ENCODE assay signal across 8 mouse cellular contexts in genomic region chr3:95133680-95134101, GRCm38 (mm10). TPM values are rescaled to one million over a fixed set of nuclear protein-coding genes. Genes with fewer than 3 reads are reported as not detected.
DNase-seq lines count a peak whose midpoint lies in the region; ATAC-seq lines count a peak whose summit lies in the region.

Gene Scnm1 (minus strand): TSS chr3:95134011.
Gene Lysmd1 (plus strand): TSS chr3:95134088.

- H3K4me3 ChIP-seq in embryonic facial prominence, embryonic 12.5 days = peak within 1 kb of the TSS; percentile 69
- peak within 1 kb of the TSS; percentile 65 for H3K4me3 ChIP-seq in limb, embryonic 11.5 days (ENCODE audit: low read depth, low read length)
- H3K4me3 ChIP-seq in midbrain, embryonic 14.5 days (replicated peaks; ENCODE audit: low read depth, low read length) = peak within 1 kb of the TSS; percentile 52

- peak within 1 kb of the TSS; percentile 84 for H3K9ac ChIP-seq in embryonic facial prominence, embryonic 12.5 days
- H3K9ac ChIP-seq in limb, embryonic 11.5 days (ENCODE audit: low read length) = peak within 1 kb of the TSS; percentile 74
- H3K9ac ChIP-seq in midbrain, embryonic 14.5 days (replicated peaks; ENCODE audit: low read length) = peak within 1 kb of the TSS; percentile 59

- H3K4me1 ChIP-seq in embryonic facial prominence, embryonic 12.5 days = peaks cover 22% of the 10 kb centered on the region
- H3K4me1 ChIP-seq in limb, embryonic 11.5 days (ENCODE audit: control insufficient read depth, insufficient read depth, low read length) = peaks cover 4% of the 10 kb centered on the region; the same call in 1 of the 2 replicates
- H3K4me1 ChIP-seq in midbrain, embryonic 14.5 days (ENCODE audit: control insufficient read depth, insufficient read depth, low read length) = peaks cover 17% of the 10 kb centered on the region

- DNase-seq in 3134 (ENCODE audit: extremely low read depth, insufficient read length, low spot score) = peak; percentile 92
- peak; percentile 85 for DNase-seq in adrenal gland, postnatal 25 days
- DNase-seq in heart, adult 11 months = peak; percentile 99
- peak; percentile 90 for DNase-seq in kidney, adult 18-20 months
- DNase-seq in limb, embryonic 11.5 days (ENCODE audit: low spot score) = peak; percentile 89
- DNase-seq in midbrain, embryonic 14.5 days = peak; percentile 97
- peak; percentile 77 to 81 for DNase-seq in spleen, adult 18-20 months

- ATAC-seq in embryonic facial prominence, embryonic 12.5 days (ENCODE audit: insufficient number of reproducible peaks, insufficient read depth, low FRiP score, low TSS enrichment) = peak; percentile 84
- ATAC-seq in limb, embryonic 11.5 days (ENCODE audit: insufficient number of reproducible peaks, low FRiP score, low TSS enrichment, low read depth) = peak; percentile 92
- peak; percentile 92 for ATAC-seq in midbrain, embryonic 14.5 days (ENCODE audit: low FRiP score, low TSS enrichment)

- H3K36me3 ChIP-seq in embryonic facial prominence, embryonic 12.5 days = peaks cover 30% of the 10 kb centered on the region
- 0 out of 2 replicates have a peak, but pooled peaks cover 3% of the 10 kb centered on the region for H3K36me3 ChIP-seq in limb, embryonic 11.5 days (ENCODE audit: control insufficient read depth, insufficient read depth, low read length)
- H3K36me3 ChIP-seq in midbrain, embryonic 14.5 days (ENCODE audit: control insufficient read depth, insufficient read depth, low read length) = peaks cover 26% of the 10 kb centered on the region

- no peaks in the 10 kb centered on the region for H3K27me3 ChIP-seq in embryonic facial prominence, embryonic 12.5 days
- H3K27me3 ChIP-seq in limb, embryonic 11.5 days (ENCODE audit: control insufficient read depth, insufficient read depth, low read length) = no peaks in the 10 kb centered on the region
- H3K27me3 ChIP-seq in midbrain, embryonic 14.5 days (ENCODE audit: control insufficient read depth, insufficient read depth, low read length) = no peaks in the 10 kb centered on the region

- H3K9me3 ChIP-seq in embryonic facial prominence, embryonic 12.5 days = no peaks in the 10 kb centered on the region
- H3K9me3 ChIP-seq in limb, embryonic 11.5 days (ENCODE audit: control insufficient read depth, low read length) = no peaks in the 10 kb centered on the region
- no peaks in the 10 kb centered on the region for H3K9me3 ChIP-seq in midbrain, embryonic 14.5 days (ENCODE audit: control insufficient read depth, low read length)

- 0% methylated on average over 20 of the region's 20 CpGs for WGBS in embryonic facial prominence, embryonic 12.5 days
- WGBS in limb, embryonic 11.5 days = under 1% methylated on average over 20 of the region's 20 CpGs
- WGBS in midbrain, embryonic 14.5 days = under 1% methylated on average over 20 of the region's 20 CpGs

- H3K4me2 ChIP-seq in embryonic facial prominence, embryonic 12.5 days (replicated peaks) = peak within 1 kb of the TSS; percentile 78
- H3K4me2 ChIP-seq in limb, embryonic 11.5 days (ENCODE audit: low read depth, severe bottlenecking) = peak within 1 kb of the TSS; percentile 76
- peak within 1 kb of the TSS; percentile 73 for H3K4me2 ChIP-seq in midbrain, embryonic 14.5 days (ENCODE audit: low read length)

- peak within 1 kb of the TSS; percentile 55 for H3K27ac ChIP-seq in embryonic facial prominence, embryonic 12.5 days
- H3K27ac ChIP-seq in limb, embryonic 11.5 days (replicated peaks; ENCODE audit: low read depth, low read length) = peak within 1 kb of the TSS; percentile 61; the same call in 1 of the 2 replicates
- peak within 1 kb of the TSS; percentile 62 for H3K27ac ChIP-seq in midbrain, embryonic 14.5 days (replicated peaks; ENCODE audit: low read depth, low read length)

RNA-seq across cellular contexts. Expression of gene Scnm1, which starts in this region (rescaled TPM):
- 35.1 and 40.6 TPM in 2 replicates for total RNA-seq in adrenal gland, postnatal 25 days (2021)
- 73.4 and 75.0 TPM in 2 replicates for polyA plus RNA-seq in embryonic facial prominence, embryonic 12.5 days (2016; fragmentation: Nextera tagmentation; extraction: Ambion mirVana)
- polyA plus RNA-seq in limb, embryonic 11.5 days (2014; fragmentation: Nextera tagmentation; extraction: Ambion mirVana) = 67.7 and 76.8 TPM in 2 replicates
- polyA plus RNA-seq in midbrain, embryonic 14.5 days (2014; fragmentation: Nextera tagmentation; extraction: Ambion mirVana) = 86.6 and 102 TPM in 2 replicates

RNA-seq across cellular contexts. Expression of gene Lysmd1, which starts in this region (rescaled TPM):
- total RNA-seq in adrenal gland, postnatal 25 days (2021) = 13.8 and 14.8 TPM in 2 replicates
- polyA plus RNA-seq in embryonic facial prominence, embryonic 12.5 days (2016; fragmentation: Nextera tagmentation; extraction: Ambion mirVana) = 18.2 and 19.4 TPM in 2 replicates
- polyA plus RNA-seq in limb, embryonic 11.5 days (2014; fragmentation: Nextera tagmentation; extraction: Ambion mirVana) = 12.8 and 13.3 TPM in 2 replicates
- polyA plus RNA-seq in midbrain, embryonic 14.5 days (2014; fragmentation: Nextera tagmentation; extraction: Ambion mirVana) = 31.7 and 34.7 TPM in 2 replicates

Comparison
In these comparisons a context has a peak if more than half of its experiments do, and no peak if none do; other contexts are left out.
1. Peak in every context shown above with its lines: DNase-seq, ATAC-seq, H3K4me3 ChIP-seq and H3K27ac ChIP-seq.